Mouse (Mus musculus) heart, adult 2 months (tissue): ENCODE results near the gene Pskh1.

Source experiments
- CTCF ChIP-seq: fragments of 200-600 bp; IDR thresholded peaks from 2 replicates; pipeline ENCODE4 v1.8.1; 2022; ENCODE audit warnings: antibody characterized with exemption, mild to moderate bottlenecking, moderate library complexity
- EP300 ChIP-seq: fragments of 200-500 bp; IDR thresholded peaks from 2 replicates; pipeline ENCODE4 v1.6.1; 2011; ENCODE audit warnings: low read depth, low read length, control low read depth; ENCODE audit not compliant: insufficient read depth
- POLR2A ChIP-seq: fragments of 200-500 bp; IDR thresholded peaks from 2 replicates; pipeline ENCODE4 v1.6.1; 2011; ENCODE audit warnings: mild to moderate bottlenecking, low read depth, low read length, control low read depth; ENCODE audit not compliant: insufficient read depth

DNA sequence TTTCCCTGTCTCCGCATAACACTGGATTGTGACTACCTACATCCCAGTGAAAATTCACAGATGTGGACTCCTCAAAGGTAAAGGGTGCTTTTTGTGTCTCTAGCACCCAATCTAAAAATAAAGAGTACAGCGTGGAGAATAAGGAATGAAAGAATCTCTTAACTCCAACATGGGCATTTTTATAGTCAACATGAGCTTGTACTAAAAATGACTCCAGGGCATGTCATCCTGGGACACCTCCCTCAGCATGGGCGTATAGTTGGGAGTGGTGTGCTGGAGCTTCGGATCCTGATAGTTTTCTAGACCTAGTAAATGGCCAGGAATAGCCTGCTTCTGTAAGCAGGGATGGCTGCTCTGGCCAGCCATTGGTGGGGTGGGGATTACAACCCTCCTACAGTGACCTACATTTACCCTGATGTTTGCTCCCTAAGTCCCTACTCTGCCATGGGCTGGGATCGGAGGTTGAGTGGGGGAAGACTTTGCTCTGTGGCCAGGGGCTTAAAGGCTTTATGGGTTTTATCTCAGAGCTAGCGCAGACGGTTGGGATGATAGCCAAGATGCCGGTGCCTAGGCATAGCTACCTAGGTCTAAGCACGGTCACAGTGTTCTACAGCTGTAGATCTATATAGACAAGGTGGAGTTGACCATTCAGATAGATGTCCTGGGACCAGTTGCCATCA lies 2.3 kb upstream of the Pskh1 start:
- TF ChIP-seq CTCF (no peak), POLR2A (no peak), EP300 (no peak)
